Mouse (Mus musculus): Measurements from ENCODE around the gene Pola2.

GRCm38 (mm10) chr19:5911430-5912102 is 52.4 kb downstream of the Pola2 start:
- TF ChIP-seq CTCF (IDR thresholded peaks at IDR 0.05; ENCODE audit: extremely low read depth, insufficient read length, insufficient replicate concordance, low read depth, low read length): no peak
- no peak for TF ChIP-seq POLR2A (IDR thresholded peaks at IDR 0.05; ENCODE audit: low read depth, low read length)

Measured in small intestine, adult 2 months (tissue).